Mouse (Mus musculus): ENCODE measurements around the gene Olfr1260. TPM values are rescaled to one million over a fixed set of nuclear protein-coding genes. Genes with fewer than 3 reads are reported as not detected.

The Olfr1260 gene
- polyA plus RNA-seq (2016; fragmentation: Nextera tagmentation; extraction: Ambion mirVana): not detected in 2 replicates

DNA sequence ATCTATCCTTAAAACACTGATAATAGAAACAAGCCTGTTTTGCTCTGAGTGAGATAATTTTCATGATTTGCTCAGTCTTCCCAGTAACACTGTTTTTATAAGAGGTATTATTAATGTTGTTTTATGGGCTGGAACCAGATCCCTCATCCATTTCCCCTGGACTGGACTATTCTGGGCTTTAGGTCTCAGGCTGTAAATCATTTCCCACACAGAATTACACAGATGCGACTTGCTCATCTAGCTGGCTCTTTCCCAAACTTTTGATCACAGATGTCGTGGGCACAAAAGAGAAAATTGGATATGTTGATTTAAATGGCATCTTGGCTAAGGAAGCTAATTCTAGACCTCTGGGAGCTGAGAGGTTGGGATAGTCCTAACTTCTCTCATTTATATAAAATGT, at the start of gene Olfr1260:
Gene Olfr1260, plus strand, starts transcription at position 157 of the 400 bp plus-strand sequence.
- no peak within 1 kb of the TSS for H3K4me3 ChIP-seq
- no peaks in the 10 kb centered on the region for H3K4me1 ChIP-seq (replicated peaks)
- H3K9me3 ChIP-seq: no peaks in the 10 kb centered on the region
- H3K27ac ChIP-seq: no peak within 1 kb of the TSS
- H3K36me3 ChIP-seq: no peaks in the 10 kb centered on the region
- no peaks in the 10 kb centered on the region for H3K27me3 ChIP-seq (ENCODE audit: insufficient read depth, poor library complexity, severe bottlenecking)
- no peak for DNase-seq (ENCODE audit: low spot score)
- 80% methylated on average over 2 of the region's 2 CpGs for WGBS

DNA sequence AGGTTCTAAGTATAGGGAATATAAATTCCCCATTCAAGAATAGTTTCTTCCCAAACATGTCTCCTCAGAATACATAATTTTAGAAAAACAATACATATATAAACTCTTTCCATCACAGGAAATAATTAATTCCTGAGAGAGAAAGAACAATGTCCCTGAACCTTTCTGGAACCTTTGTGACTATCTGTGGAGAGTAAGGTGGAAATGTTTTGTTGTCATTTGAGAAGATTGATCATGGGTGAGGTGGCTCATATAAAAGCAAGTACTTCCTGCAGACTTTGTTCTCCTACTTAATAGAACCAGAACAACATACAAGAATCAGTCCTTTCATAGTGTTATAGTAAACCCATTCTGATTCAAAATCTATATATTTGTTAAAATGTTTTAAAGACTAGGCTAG, 47.1 kb upstream of the Olfr1260 start, which contains the start of gene Olfr1258:
Gene Olfr1258, plus strand, starts transcription at position 301 of the 400 bp plus-strand sequence.
- DNase-seq (ENCODE audit: low spot score): no peak

DNA sequence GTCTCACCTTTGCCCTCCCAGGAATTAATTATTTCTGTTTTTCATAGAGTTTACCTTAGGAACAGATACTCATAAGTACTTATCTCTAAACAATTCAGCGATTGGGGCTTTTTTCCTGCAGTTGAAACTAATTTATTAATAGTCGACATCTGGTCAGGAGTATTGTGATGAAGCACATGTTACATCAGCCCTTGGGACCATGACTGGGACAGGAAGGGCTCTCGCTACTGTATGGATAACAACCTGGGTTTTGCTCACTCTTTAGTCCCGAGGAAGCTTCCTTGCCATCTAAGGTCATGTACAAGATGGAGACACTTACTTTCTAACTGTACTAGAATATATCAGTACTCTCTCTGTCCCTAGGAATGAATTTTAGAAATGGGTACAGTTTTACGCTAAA, 25.6 kb upstream of the Olfr1260 start, which contains the start of gene Olfr1259:
Gene Olfr1259, minus strand, starts transcription at position 101 of the 400 bp plus-strand sequence.
- Histone ChIP-seq H3K4me1 (replicated peaks) (no peaks in the 10 kb centered on the region), H3K27ac (no peak within 1 kb of the TSS), H3K4me3 (no peak within 1 kb of the TSS), H3K36me3 (no peaks in the 10 kb centered on the region), H3K27me3 (ENCODE audit: insufficient read depth, poor library complexity, severe bottlenecking) (no peaks in the 10 kb centered on the region), H3K9me3 (no peaks in the 10 kb centered on the region)
- WGBS: 86% methylated on average over 5 of the region's 5 CpGs
- no peak for DNase-seq (ENCODE audit: low spot score)

More for the DNA sequence above, 47.1 kb upstream of the Olfr1260 start, which contains the start of gene Olfr1258:
- H3K36me3 ChIP-seq: no peaks in the 10 kb centered on the region
- H3K4me1 ChIP-seq (replicated peaks): no peaks in the 10 kb centered on the region
- H3K27ac ChIP-seq: no peak within 1 kb of the TSS
- H3K9me3 ChIP-seq: no peaks in the 10 kb centered on the region
- no peak within 1 kb of the TSS for H3K4me3 ChIP-seq
- no peaks in the 10 kb centered on the region for H3K27me3 ChIP-seq (ENCODE audit: insufficient read depth, poor library complexity, severe bottlenecking)

DNA sequence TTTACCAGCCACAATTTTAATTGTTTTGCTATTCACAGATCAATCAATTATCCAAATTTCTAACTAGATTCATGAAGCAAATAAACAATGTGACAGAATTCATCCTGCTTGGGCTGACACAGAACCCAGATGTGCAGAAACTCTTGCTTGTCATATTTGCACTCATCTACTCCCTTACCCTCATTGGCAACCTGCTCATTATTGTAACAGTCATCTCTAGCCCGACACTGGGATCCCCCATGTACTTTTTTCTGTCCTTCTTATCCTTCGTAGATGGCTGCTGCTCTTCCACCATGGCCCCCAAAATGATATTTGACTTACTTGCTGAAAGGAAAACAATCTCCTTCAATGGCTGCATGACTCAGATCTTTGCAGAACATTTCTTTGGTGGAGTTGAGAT, 3.6 kb downstream of the Olfr1260 start:
- Histone ChIP-seq H3K27ac (no peak overlapping the region), H3K9me3 (no peaks in the 10 kb centered on the region), H3K4me3 (no peak overlapping the region), H3K4me1 (replicated peaks) (no peaks in the 10 kb centered on the region), H3K27me3 (ENCODE audit: insufficient read depth, poor library complexity, severe bottlenecking) (no peaks in the 10 kb centered on the region), H3K36me3 (no peaks in the 10 kb centered on the region)
- no peak for DNase-seq (ENCODE audit: low spot score)
- 86% methylated on average over 2 of the region's 2 CpGs for WGBS

DNA sequence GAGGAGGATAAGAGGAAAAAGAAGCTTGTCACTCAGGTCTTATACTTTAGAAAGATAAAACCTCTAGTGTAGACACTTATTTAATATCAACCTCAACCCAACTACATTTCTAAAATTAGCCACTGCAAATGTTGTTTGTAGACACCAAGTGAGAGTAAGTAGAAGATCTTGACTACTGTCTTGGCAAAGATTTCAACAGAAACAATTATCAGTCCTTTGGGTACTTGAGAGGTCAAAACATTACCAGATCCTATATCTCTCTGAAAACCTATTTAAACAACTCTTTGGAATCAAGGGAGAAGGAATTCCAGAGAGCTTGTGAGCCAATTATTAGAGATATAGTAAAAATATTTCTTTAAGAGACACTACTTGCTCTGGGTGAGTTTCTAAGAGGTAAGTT, 16.8 kb downstream of the Olfr1260 start, which contains the start of gene Olfr1261:
Gene Olfr1261, plus strand, starts transcription at position 301 of the 400 bp plus-strand sequence.
- no peaks in the 10 kb centered on the region for H3K36me3 ChIP-seq
- no peak for DNase-seq (ENCODE audit: low spot score)
- H3K4me1 ChIP-seq (replicated peaks): no peaks in the 10 kb centered on the region
- no peak within 1 kb of the TSS for H3K27ac ChIP-seq
- H3K4me3 ChIP-seq: no peak within 1 kb of the TSS
- no peaks in the 10 kb centered on the region for H3K9me3 ChIP-seq
- H3K27me3 ChIP-seq (ENCODE audit: insufficient read depth, poor library complexity, severe bottlenecking): no peaks in the 10 kb centered on the region

DNA sequence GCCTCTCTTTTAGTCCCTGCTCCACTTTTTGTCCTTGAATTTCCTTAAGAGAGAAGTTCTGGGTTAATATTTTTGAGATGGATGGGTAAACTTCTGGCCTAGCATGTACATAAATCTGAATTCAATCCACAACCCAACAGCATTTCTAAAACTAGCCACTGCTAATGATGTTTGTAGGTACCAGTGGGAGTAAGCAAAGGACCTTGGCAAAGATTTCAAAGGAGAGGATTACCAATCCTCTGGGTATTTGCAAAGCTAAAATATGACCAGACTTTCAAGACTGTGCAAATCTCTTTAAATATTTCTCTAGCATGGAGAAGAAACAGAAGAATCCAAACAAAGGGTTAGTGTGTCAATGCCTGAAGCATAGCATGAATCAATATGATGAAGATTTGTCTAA, 25.7 kb downstream of the Olfr1260 start, which contains the start of gene Olfr1262:
Gene Olfr1262, plus strand, starts transcription at position 301 of the 400 bp plus-strand sequence.
- no peaks in the 10 kb centered on the region for H3K9me3 ChIP-seq
- no peaks in the 10 kb centered on the region for H3K36me3 ChIP-seq
- DNase-seq (ENCODE audit: low spot score): no peak
- H3K27ac ChIP-seq: no peak within 1 kb of the TSS
- H3K4me1 ChIP-seq (replicated peaks): no peaks in the 10 kb centered on the region
- H3K4me3 ChIP-seq: no peak within 1 kb of the TSS
- H3K27me3 ChIP-seq (ENCODE audit: insufficient read depth, poor library complexity, severe bottlenecking): no peaks in the 10 kb centered on the region

DNA sequence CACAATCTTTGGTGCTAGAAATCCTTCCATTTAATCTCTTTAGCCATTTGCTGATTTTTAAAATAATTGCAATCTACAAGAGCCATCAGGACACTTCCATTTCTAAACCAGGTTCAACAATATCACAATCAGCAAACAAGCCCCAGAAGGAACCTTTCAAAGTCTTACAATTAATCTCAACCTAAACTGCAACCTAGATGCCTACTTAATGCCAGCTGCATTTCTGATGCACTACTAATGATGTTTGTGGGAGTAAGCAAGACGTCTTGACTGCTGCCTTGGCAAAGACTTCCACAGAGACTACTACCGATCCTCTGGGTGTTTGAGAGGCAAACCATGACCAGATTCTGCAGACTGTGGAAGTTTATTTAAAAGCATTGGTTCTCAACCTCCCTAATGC, 37.7 kb downstream of the Olfr1260 start, which contains the start of gene Olfr1263:
Gene Olfr1263, plus strand, starts transcription at position 301 of the 400 bp plus-strand sequence.
- H3K4me1 ChIP-seq (replicated peaks): no peaks in the 10 kb centered on the region
- H3K4me3 ChIP-seq: no peak within 1 kb of the TSS
- no peaks in the 10 kb centered on the region for H3K27me3 ChIP-seq (ENCODE audit: insufficient read depth, poor library complexity, severe bottlenecking)
- no peak for DNase-seq (ENCODE audit: low spot score)
- no peaks in the 10 kb centered on the region for H3K36me3 ChIP-seq
- no peaks in the 10 kb centered on the region for H3K9me3 ChIP-seq
- no peak within 1 kb of the TSS for H3K27ac ChIP-seq
- WGBS: 90% methylated on average over 2 of the region's 2 CpGs

DNA sequence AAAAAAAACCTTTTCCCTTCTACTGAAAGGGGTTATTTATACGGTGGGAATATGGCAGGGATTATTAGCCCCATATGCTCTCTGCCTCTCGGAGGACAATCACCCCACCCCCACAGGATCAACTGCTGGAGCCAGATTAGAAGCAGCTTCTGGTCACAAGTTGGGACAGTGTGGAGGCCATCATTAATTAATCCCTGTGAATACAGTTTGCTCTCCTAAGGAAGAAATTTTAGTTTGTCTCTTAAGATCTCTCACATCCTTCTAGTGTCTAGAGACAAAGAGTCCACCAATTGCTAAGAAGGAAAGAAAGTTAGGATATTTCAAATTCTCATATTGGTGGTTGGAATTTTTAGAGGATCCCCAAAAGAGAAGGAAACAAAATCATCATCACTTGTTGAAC, 51.3 kb downstream of the Olfr1260 start, which contains the start of gene Olfr1264:
Gene Olfr1264, minus strand, starts transcription at position 101 of the 400 bp plus-strand sequence.
- no peaks in the 10 kb centered on the region for H3K36me3 ChIP-seq
- 78% methylated on average over 2 of the region's 2 CpGs for WGBS
- DNase-seq (ENCODE audit: low spot score): no peak

More for the DNA sequence above, 51.3 kb downstream of the Olfr1260 start, which contains the start of gene Olfr1264:
- no peaks in the 10 kb centered on the region for H3K9me3 ChIP-seq
- H3K27me3 ChIP-seq (ENCODE audit: insufficient read depth, poor library complexity, severe bottlenecking): no peaks in the 10 kb centered on the region
- no peak within 1 kb of the TSS for H3K4me3 ChIP-seq
- no peak within 1 kb of the TSS for H3K27ac ChIP-seq
- no peaks in the 10 kb centered on the region for H3K4me1 ChIP-seq (replicated peaks)

Other genes starting within 250 kb of the Olfr1260 start
- not detected in 2 replicates for gene Olfr1252, start 249.3 kb upstream of the Olfr1260 start, polyA plus RNA-seq (2016; fragmentation: Nextera tagmentation; extraction: Ambion mirVana)
- gene Olfr1253, start 217.2 kb upstream of the Olfr1260 start, polyA plus RNA-seq (2016; fragmentation: Nextera tagmentation; extraction: Ambion mirVana): not detected in 2 replicates
- not detected in 2 replicates for gene Olfr1254, start 180.7 kb upstream of the Olfr1260 start, polyA plus RNA-seq (2016; fragmentation: Nextera tagmentation; extraction: Ambion mirVana)
- not detected in 2 replicates for gene Olfr1255, start 162.3 kb upstream of the Olfr1260 start, polyA plus RNA-seq (2016; fragmentation: Nextera tagmentation; extraction: Ambion mirVana)
- not detected in 2 replicates for gene Olfr1256, start 132.8 kb upstream of the Olfr1260 start, polyA plus RNA-seq (2016; fragmentation: Nextera tagmentation; extraction: Ambion mirVana)
- gene Olfr48, start 126.1 kb upstream of the Olfr1260 start, polyA plus RNA-seq (2016; fragmentation: Nextera tagmentation; extraction: Ambion mirVana): not detected in 2 replicates
- gene Olfr1257, start 95.9 kb upstream of the Olfr1260 start, polyA plus RNA-seq (2016; fragmentation: Nextera tagmentation; extraction: Ambion mirVana): not detected in 2 replicates
- gene Olfr1258, start 47.0 kb upstream of the Olfr1260 start, polyA plus RNA-seq (2016; fragmentation: Nextera tagmentation; extraction: Ambion mirVana): not detected in 2 replicates
- not detected in 2 replicates for gene Olfr1259, start 25.7 kb upstream of the Olfr1260 start, polyA plus RNA-seq (2016; fragmentation: Nextera tagmentation; extraction: Ambion mirVana)
- not detected in 2 replicates for gene Olfr1261, start 16.9 kb downstream of the Olfr1260 start, polyA plus RNA-seq (2016; fragmentation: Nextera tagmentation; extraction: Ambion mirVana)
- gene Olfr1262, start 25.8 kb downstream of the Olfr1260 start, polyA plus RNA-seq (2016; fragmentation: Nextera tagmentation; extraction: Ambion mirVana): not detected in 2 replicates
- not detected in 2 replicates for gene Olfr1263, start 37.8 kb downstream of the Olfr1260 start, polyA plus RNA-seq (2016; fragmentation: Nextera tagmentation; extraction: Ambion mirVana)
- not detected in 2 replicates for gene Olfr1264, start 51.2 kb downstream of the Olfr1260 start, polyA plus RNA-seq (2016; fragmentation: Nextera tagmentation; extraction: Ambion mirVana)
- gene Olfr1265, start 61.0 kb downstream of the Olfr1260 start, polyA plus RNA-seq (2016; fragmentation: Nextera tagmentation; extraction: Ambion mirVana): not detected in 2 replicates
- not detected in 2 replicates for gene Olfr140, start 89.3 kb downstream of the Olfr1260 start, polyA plus RNA-seq (2016; fragmentation: Nextera tagmentation; extraction: Ambion mirVana)
- not detected in 2 replicates for gene Olfr1269, start 147.1 kb downstream of the Olfr1260 start, polyA plus RNA-seq (2016; fragmentation: Nextera tagmentation; extraction: Ambion mirVana)
- gene Olfr32, start 168.0 kb downstream of the Olfr1260 start, polyA plus RNA-seq (2016; fragmentation: Nextera tagmentation; extraction: Ambion mirVana): not detected in 2 replicates
- gene Olfr1270, start 178.8 kb downstream of the Olfr1260 start, polyA plus RNA-seq (2016; fragmentation: Nextera tagmentation; extraction: Ambion mirVana): not detected in 2 replicates